Mouse (Mus musculus): ENCODE measurements around the gene Irgc1. TPM values are rescaled to one million over a fixed set of nuclear protein-coding genes. Genes with fewer than 3 reads are reported as not detected.

Irgc1 gene
- polyA plus RNA-seq, 1 experiment, result not detected

- TF ChIP-seq TAL1 (IDR thresholded peaks at IDR 0.05; ENCODE audit: low read length) (no peak), GATA1 (IDR thresholded peaks at IDR 0.05; ENCODE audit: low read length) (no peak)
- Histone ChIP-seq H3K4me3 (replicated peaks) (peak overlapping the region; percentile 33), H3K36me3 (ENCODE audit: control insufficient read depth) (no peaks in the 10 kb centered on the region), H3K27me3 (ENCODE audit: control insufficient read depth) (peaks cover 76% of the 10 kb centered on the region), H3K4me1 (ENCODE audit: control insufficient read depth) (peaks cover 9% of the 10 kb centered on the region), H3K9me3 (ENCODE audit: control insufficient read depth, low read length) (peaks cover 11% of the 10 kb centered on the region)
These were observed 30.3 kb upstream of the Irgc1 start for GRCm38 (mm10) chr7:24482208-24483020.

GRCm38 (mm10) chr7:24481474-24482207, 29.5 kb upstream of the Irgc1 start, which contains the start of gene Cadm4:
Gene Cadm4 (plus strand): TSS chr7:24482023.
- no peak for TF ChIP-seq TAL1 (IDR thresholded peaks at IDR 0.05; ENCODE audit: low read length)
- TF ChIP-seq GATA1 (IDR thresholded peaks at IDR 0.05; ENCODE audit: low read length), result no peak
- H3K9me3 ChIP-seq (ENCODE audit: control insufficient read depth, low read length), result peaks cover 13% of the 10 kb centered on the region
- H3K4me3 ChIP-seq (replicated peaks), result peak within 1 kb of the TSS; percentile 55
- peaks cover 9% of the 10 kb centered on the region for H3K4me1 ChIP-seq (ENCODE audit: control insufficient read depth)
- H3K36me3 ChIP-seq (ENCODE audit: control insufficient read depth), result no peaks in the 10 kb centered on the region
- peaks cover 73% of the 10 kb centered on the region for H3K27me3 ChIP-seq (ENCODE audit: control insufficient read depth)

DNA sequence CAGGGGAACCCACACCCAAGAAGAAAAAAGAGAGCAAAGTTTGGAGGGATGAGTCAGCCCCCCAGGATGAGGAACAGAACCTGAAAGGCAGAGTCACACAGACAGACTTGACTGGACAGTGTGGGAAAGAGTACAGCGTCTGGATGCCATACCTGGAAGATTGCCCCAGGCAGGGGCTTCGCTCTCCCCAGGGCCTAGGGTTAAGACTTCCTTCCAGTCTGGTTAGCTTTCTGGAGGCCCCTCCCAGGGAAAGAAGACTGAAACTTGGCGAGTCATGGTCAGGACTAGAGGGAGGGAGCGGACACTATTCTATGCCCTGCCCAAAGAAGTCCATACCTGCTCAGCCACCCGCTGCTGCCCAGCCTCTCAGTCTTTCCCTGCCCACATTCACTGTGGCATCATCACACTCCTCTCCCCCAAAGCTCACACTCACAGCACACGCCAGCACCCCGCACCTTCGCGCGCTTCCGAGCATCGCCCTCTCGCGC, 28.9 kb upstream of the Irgc1 start:
- Histone ChIP-seq H3K4me3 (replicated peaks) (no peak overlapping the region), H3K4me1 (ENCODE audit: control insufficient read depth) (peaks cover 9% of the 10 kb centered on the region), H3K9me3 (ENCODE audit: control insufficient read depth, low read length) (peaks cover 13% of the 10 kb centered on the region), H3K27me3 (ENCODE audit: control insufficient read depth) (peaks cover 73% of the 10 kb centered on the region), H3K36me3 (ENCODE audit: control insufficient read depth) (no peaks in the 10 kb centered on the region)
- TF ChIP-seq TAL1 (IDR thresholded peaks at IDR 0.05; ENCODE audit: low read length), result no peak
- no peak for TF ChIP-seq GATA1 (IDR thresholded peaks at IDR 0.05; ENCODE audit: low read length)

GRCm38 (mm10) chr7:24480121-24480941, 28.2 kb upstream of the Irgc1 start:
- Histone ChIP-seq H3K36me3 (ENCODE audit: control insufficient read depth) (no peaks in the 10 kb centered on the region), H3K4me3 (replicated peaks) (no peak overlapping the region), H3K9me3 (ENCODE audit: control insufficient read depth, low read length) (peaks cover 13% of the 10 kb centered on the region), H3K27me3 (ENCODE audit: control insufficient read depth) (peaks cover 68% of the 10 kb centered on the region), H3K4me1 (ENCODE audit: control insufficient read depth) (peaks cover 9% of the 10 kb centered on the region)
- TF ChIP-seq TAL1 (IDR thresholded peaks at IDR 0.05; ENCODE audit: low read length), result no peak
- no peak for TF ChIP-seq GATA1 (IDR thresholded peaks at IDR 0.05; ENCODE audit: low read length)

GRCm38 (mm10) chr7:24479685-24480084, 27.6 kb upstream of the Irgc1 start:
- Histone ChIP-seq H3K9me3 (ENCODE audit: control insufficient read depth, low read length) (peaks cover 13% of the 10 kb centered on the region), H3K27me3 (ENCODE audit: control insufficient read depth) (peaks cover 62% of the 10 kb centered on the region), H3K36me3 (ENCODE audit: control insufficient read depth) (no peaks in the 10 kb centered on the region), H3K4me3 (replicated peaks) (no peak overlapping the region), H3K4me1 (ENCODE audit: control insufficient read depth) (peaks cover 9% of the 10 kb centered on the region)
- no peak for TF ChIP-seq TAL1 (IDR thresholded peaks at IDR 0.05; ENCODE audit: low read length)
- no peak for TF ChIP-seq GATA1 (IDR thresholded peaks at IDR 0.05; ENCODE audit: low read length)

DNA sequence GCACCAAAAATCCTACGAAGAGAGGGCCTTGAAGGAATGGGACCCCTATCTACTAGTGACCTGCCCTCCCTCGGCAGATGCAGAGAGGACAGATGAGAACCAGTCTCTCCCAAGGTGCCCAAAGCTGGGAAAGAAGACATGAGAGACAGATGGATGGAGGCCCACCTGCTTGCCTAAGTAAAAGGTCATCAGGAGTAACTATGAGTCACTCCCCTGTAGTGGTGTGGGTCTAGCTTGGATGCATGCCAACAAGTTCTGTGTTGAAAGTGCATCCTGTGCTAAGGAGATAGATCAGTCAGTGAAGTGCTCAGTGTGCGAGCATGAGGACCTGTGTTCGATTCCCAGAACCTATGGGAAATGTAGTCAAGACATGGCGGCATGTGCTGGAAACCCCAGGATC, 26.8 kb upstream of the Irgc1 start:
- Histone ChIP-seq H3K9me3 (ENCODE audit: control insufficient read depth, low read length) (peaks cover 13% of the 10 kb centered on the region), H3K27me3 (ENCODE audit: control insufficient read depth) (peaks cover 54% of the 10 kb centered on the region), H3K4me3 (replicated peaks) (no peak overlapping the region), H3K4me1 (ENCODE audit: control insufficient read depth) (peaks cover 9% of the 10 kb centered on the region), H3K36me3 (ENCODE audit: control insufficient read depth) (no peaks in the 10 kb centered on the region)
- TF ChIP-seq GATA1 (IDR thresholded peaks at IDR 0.05; ENCODE audit: low read length), result no peak
- TF ChIP-seq TAL1 (IDR thresholded peaks at IDR 0.05; ENCODE audit: low read length), result no peak

DNA sequence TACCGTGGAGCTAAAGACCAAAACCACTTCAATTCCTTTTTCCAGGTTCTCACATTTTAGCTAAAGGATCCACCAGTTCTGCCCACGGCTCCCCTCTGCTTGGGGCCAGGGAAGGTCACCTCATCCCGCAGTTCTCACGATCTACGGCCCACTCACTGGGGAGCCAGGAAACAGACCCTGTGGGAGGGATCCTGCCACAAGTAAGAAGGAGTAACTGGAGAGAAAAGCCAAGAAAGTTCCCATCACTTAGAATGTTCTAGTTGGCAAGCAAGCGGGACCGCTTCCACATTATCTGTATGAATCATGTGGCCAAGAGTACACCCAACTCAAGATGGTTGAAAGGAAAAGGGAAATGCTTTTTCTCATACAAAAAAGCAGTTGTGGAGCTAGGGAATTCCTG, 24.8 kb upstream of the Irgc1 start:
- Histone ChIP-seq H3K36me3 (ENCODE audit: control insufficient read depth) (no peaks in the 10 kb centered on the region), H3K27me3 (ENCODE audit: control insufficient read depth) (peaks cover 33% of the 10 kb centered on the region), H3K4me1 (ENCODE audit: control insufficient read depth) (peaks cover 7% of the 10 kb centered on the region), H3K4me3 (replicated peaks) (no peak overlapping the region), H3K9me3 (ENCODE audit: control insufficient read depth, low read length) (peaks cover 13% of the 10 kb centered on the region)
- TF ChIP-seq GATA1 (IDR thresholded peaks at IDR 0.05; ENCODE audit: low read length) (no peak), TAL1 (IDR thresholded peaks at IDR 0.05; ENCODE audit: low read length) (no peak)

DNA sequence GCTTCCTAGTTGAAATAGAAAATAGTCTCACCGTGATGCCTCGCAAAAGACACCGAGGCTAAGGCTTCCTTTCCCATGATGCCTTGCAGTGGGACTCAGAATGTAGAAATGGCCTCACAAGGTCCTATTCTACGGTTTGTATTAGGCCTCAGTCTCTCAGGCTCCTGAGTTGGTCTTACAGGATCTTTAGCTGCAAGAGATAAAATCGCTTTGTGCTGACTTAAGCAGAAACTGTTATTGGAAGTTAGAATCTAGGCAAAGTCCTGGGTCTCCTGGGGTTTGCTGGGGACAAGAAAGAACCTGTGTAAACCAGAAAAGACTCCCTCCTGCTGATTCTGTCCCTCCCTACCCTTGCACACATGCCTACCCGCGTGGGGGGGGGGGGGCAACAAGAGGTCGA, 24.2 kb upstream of the Irgc1 start:
- H3K4me1 ChIP-seq (ENCODE audit: control insufficient read depth), result peaks cover 2% of the 10 kb centered on the region
- H3K4me3 ChIP-seq (replicated peaks), result no peak overlapping the region
- peaks cover 28% of the 10 kb centered on the region for H3K27me3 ChIP-seq (ENCODE audit: control insufficient read depth)
- no peak for TF ChIP-seq TAL1 (IDR thresholded peaks at IDR 0.05; ENCODE audit: low read length)
- no peak for TF ChIP-seq GATA1 (IDR thresholded peaks at IDR 0.05; ENCODE audit: low read length)
- peaks cover 10% of the 10 kb centered on the region for H3K9me3 ChIP-seq (ENCODE audit: control insufficient read depth, low read length)
- no peaks in the 10 kb centered on the region for H3K36me3 ChIP-seq (ENCODE audit: control insufficient read depth)

Measured in erythroblast, embryonic 14.5 days (primary cell).